In the genomic region with DNA sequence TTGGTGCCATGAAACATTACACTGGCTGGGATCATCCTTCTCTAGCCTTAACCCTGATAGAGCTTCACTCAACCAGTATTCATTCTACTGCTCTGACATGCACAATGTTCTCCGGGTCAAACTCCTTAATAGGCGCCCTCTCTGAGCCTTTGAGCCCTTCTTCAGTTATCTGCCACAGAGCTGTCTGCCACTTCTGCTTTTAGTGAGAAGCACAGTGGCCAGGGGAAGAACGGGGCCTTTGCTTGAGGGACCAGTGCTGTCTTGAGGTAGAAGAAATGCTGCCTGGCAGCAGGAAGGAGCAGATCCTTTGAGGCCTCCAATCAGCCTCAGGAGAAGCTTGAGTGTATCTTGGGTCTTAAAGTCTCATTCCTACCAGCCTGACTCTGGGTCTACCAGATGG, we compare ENCODE assay signal across 19 mouse cellular contexts. TPM values are rescaled to one million over a fixed set of nuclear protein-coding genes. Genes with fewer than 3 reads are reported as not detected.
A peak's percentile ranks its signal among the peaks of the same experiment; 100 is the strongest.
DNase-seq lines count a peak whose midpoint lies in the region; ATAC-seq and TF ChIP-seq lines count a peak whose summit lies in the region.
"Had no signal": no experiment of that assay in that cellular context is flagged by ENCODE, and none has a peak within 500 bp of the region (broad histone marks: within the 10 kb centered on the region; RNA-seq: fewer than 3 reads in every experiment).

No protein-coding gene starts in this region.

- H3K36me3 ChIP-seq in E14TG2a.4 (ENCODE audit: insufficient read depth, low read length) (peaks cover 3% of the 10 kb centered on the region; the same call in 1 of the 2 replicates), G1E (replicated peaks) (no peaks in the 10 kb centered on the region)
- H3K36me3 ChIP-seq: embryonic facial prominence, embryonic 12.5 days; forebrain, embryonic 15.5 days; heart, embryonic 12.5 days; hindbrain, embryonic 12.5 days had no signal

- H3K4me1 ChIP-seq in E14TG2a.4 (replicated peaks; ENCODE audit: low read depth, low read length) (peaks cover 73% of the 10 kb centered on the region), G1E (ENCODE audit: insufficient read depth, low read depth, low read length) (peaks cover 20% of the 10 kb centered on the region)
- H3K4me1 ChIP-seq: embryonic facial prominence, embryonic 12.5 days; forebrain, embryonic 15.5 days; heart, embryonic 12.5 days; hindbrain, embryonic 12.5 days had no signal

- DNase-seq in G1E (ENCODE audit: low spot score): no peak
- no peak for DNase-seq in heart, postnatal 10 days
- DNase-seq in frontal cortex, postnatal 14 days (ENCODE audit: low spot score in 2 of 2): no peak
- DNase-seq: adrenal gland, postnatal 10 days; cerebellum, adult 11 months; cerebellum, adult 8-10 months; cerebellum, postnatal 14 days; gastrocnemius, postnatal 14 days; heart, postnatal 36 days had no signal

- H3K27me3 ChIP-seq in E14TG2a.4 (ENCODE audit: insufficient read depth, low read length) (no peaks in the 10 kb centered on the region), G1E (ENCODE audit: insufficient read depth, low read length) (peaks cover 28% of the 10 kb centered on the region)
- H3K27me3 ChIP-seq: CH12.LX; embryonic facial prominence, embryonic 12.5 days; forebrain, embryonic 15.5 days; heart, embryonic 12.5 days; hindbrain, embryonic 12.5 days had no signal

- no peak for TF ChIP-seq CTCF in E14TG2a.4 (conservative IDR thresholded peaks at IDR 0.05; ENCODE audit: low read length)
- TF ChIP-seq CTCF in G1E (IDR thresholded peaks at IDR 0.05; ENCODE audit: low read depth, low read length): no peak

- peak; percentile 49 for ATAC-seq in G1E (ENCODE audit: extremely low read depth, insufficient number of reproducible peaks, low FRiP score, poor library complexity, severe bottlenecking)
- ATAC-seq in granulocyte monocyte progenitor cell, adult 5-6 weeks (replicated peaks; ENCODE audit: poor library complexity, severe bottlenecking): peak; percentile 44
- ATAC-seq in megakaryocyte-erythroid progenitor cell, adult 5-6 weeks (replicated peaks; ENCODE audit: low FRiP score, low TSS enrichment, poor library complexity, severe bottlenecking): peak; percentile 18; the same call in 1 of the 2 replicates
- ATAC-seq: forebrain, embryonic 15.5 days; hindbrain, embryonic 16.5 days; inflammation-experienced regulatory T-cells, adult 6 months had no signal

- H3K9me3 ChIP-seq in E14TG2a.4 (ENCODE audit: low read length) (peaks cover 5% of the 10 kb centered on the region), G1E (replicated peaks) (no peaks in the 10 kb centered on the region)
- H3K9me3 ChIP-seq: embryonic facial prominence, embryonic 12.5 days; forebrain, embryonic 15.5 days; heart, embryonic 12.5 days; hindbrain, embryonic 12.5 days had no signal

- intact Hi-C loops in heart, postnatal 10 days (cut with DNase I): no loop called here

- 0 out of 2 replicates have a peak overlapping the region, but pooled peaks have one; percentile 13 for H3K4me3 ChIP-seq in E14TG2a.4 (replicated peaks; ENCODE audit: low read length)
- no peak overlapping the region for H3K4me3 ChIP-seq in G1E (ENCODE audit: low read depth, low read length)
- H3K4me3 ChIP-seq: embryonic facial prominence, embryonic 12.5 days; forebrain, embryonic 15.5 days; heart, embryonic 12.5 days; hindbrain, embryonic 12.5 days had no signal

RNA-seq across cellular contexts. Expression of a gene that starts 27.9 kb away (rescaled TPM):
- total RNA-seq in G1E (2014; fragmentation: Nextera tagmentation) (78.0 and 96.6 TPM in 2 replicates), G1E (2017) (13.5 and 15.4 TPM in 2 replicates)
- 24.0 and 86.6 TPM in 2 replicates for polyA plus RNA-seq in G1E (2012)
- total RNA-seq in granulocyte monocyte progenitor cell, adult 5-6 weeks (2014; fragmentation: Nextera tagmentation): 6.9 and 11.8 TPM in 2 replicates
- 3.5 and 4.5 TPM in 2 replicates for total RNA-seq in granulocyte monocyte progenitor cell, adult 5-6 weeks (2017)
- 22.4 and 38.2 TPM in 2 replicates for total RNA-seq in megakaryocyte-erythroid progenitor cell, adult 5-6 weeks (2014; fragmentation: Nextera tagmentation)
- 11.7 and 15.7 TPM in 2 replicates for total RNA-seq in megakaryocyte-erythroid progenitor cell, adult 5-6 weeks (2017)
- total RNA-seq in heart, postnatal 10 days (2021): 10 to 100 TPM; 22.1 to 24.3 TPM

RNA-seq across cellular contexts. Expression of a gene that starts 59.7 kb away (rescaled TPM):
- total RNA-seq in G1E (2014; fragmentation: Nextera tagmentation) (174 and 190 TPM in 2 replicates), G1E (2017) (521 and 552 TPM in 2 replicates)
- polyA plus RNA-seq in G1E (2012): 23.0 and 27.4 TPM in 2 replicates
- 209 and 230 TPM in 2 replicates for total RNA-seq in granulocyte monocyte progenitor cell, adult 5-6 weeks (2014; fragmentation: Nextera tagmentation)
- total RNA-seq in granulocyte monocyte progenitor cell, adult 5-6 weeks (2017): 490 and 513 TPM in 2 replicates
- 160 and 166 TPM in 2 replicates for total RNA-seq in megakaryocyte-erythroid progenitor cell, adult 5-6 weeks (2014; fragmentation: Nextera tagmentation)
- 303 and 354 TPM in 2 replicates for total RNA-seq in megakaryocyte-erythroid progenitor cell, adult 5-6 weeks (2017)
- 10 to 100 TPM; 51.8 to 52.1 TPM for total RNA-seq in heart, postnatal 10 days (2021)
